Mouse (Mus musculus) retina, embryonic 14.5 days (tissue): ENCODE measurements at regions not wholly inside any gene's neighbourhood (a gene's known extent, or its start where the extent isn't known, plus 50 kb on each side); places are given as distances from the start of the nearest gene placed in this dataset.

Source experiments
- DNase-seq: peaks from one replicate; pipeline ENCODE4 v3.0.0-alpha.2; 2015; ENCODE audit warnings: low spot score

GRCm38 (mm10) chr10:98572782-98573536 lies 341.2 kb upstream of the Atp2b1 start:
- DNase-seq: no peak

DNA sequence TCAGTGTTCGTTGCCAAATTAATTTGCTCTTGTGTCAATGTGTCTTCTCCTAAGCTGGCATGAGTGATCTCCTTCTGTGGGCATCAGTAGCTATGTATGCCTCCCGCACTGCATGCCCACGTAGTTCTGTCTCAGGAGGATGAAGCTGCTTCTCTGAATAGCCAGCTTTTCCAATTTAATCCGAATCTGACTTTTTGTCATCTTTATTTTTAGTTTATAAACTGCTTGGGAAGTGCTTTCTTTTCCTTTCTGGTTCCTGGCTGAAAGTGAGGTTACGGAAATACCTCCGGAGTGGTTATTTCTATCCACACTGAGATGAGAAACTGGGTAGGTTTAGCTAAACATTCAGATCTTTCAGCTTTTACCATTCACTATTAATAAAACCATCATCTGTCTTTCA lies 337.2 kb upstream of the Atp2b1 start:
- no peak for DNase-seq

GRCm38 (mm10) chr10:98584776-98585175 lies 329.4 kb upstream of the Atp2b1 start:
- peak; percentile 26 for DNase-seq

DNA sequence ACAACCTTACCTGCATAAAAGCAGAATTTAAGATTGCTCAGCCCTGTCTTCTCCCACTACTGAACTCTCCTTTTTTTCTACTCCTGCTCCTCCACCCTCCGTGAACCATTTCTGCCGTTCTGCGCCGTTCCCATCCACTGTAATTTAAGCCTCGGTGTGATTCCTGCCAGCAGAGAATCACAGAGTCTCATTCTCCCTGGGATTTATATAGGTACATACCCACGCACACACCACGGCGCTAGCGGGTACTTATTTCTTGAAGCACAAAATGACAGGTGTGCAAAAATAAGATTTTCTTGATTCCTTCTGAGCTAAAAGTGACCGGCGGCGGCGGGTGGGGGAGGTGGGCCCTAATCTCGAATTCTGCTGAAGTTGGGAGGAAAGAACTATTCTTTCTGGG lies 324.5 kb upstream of the Atp2b1 start:
- no peak for DNase-seq

- no peak for DNase-seq
Observed at GRCm38 (mm10) chr10:98592154-98592553, 322.1 kb upstream of the Atp2b1 start.

GRCm38 (mm10) chr10:98593910-98594309 lies 320.3 kb upstream of the Atp2b1 start:
- no peak for DNase-seq

GRCm38 (mm10) chr10:98608221-98608941 lies 305.8 kb upstream of the Atp2b1 start:
- no peak for DNase-seq

DNA sequence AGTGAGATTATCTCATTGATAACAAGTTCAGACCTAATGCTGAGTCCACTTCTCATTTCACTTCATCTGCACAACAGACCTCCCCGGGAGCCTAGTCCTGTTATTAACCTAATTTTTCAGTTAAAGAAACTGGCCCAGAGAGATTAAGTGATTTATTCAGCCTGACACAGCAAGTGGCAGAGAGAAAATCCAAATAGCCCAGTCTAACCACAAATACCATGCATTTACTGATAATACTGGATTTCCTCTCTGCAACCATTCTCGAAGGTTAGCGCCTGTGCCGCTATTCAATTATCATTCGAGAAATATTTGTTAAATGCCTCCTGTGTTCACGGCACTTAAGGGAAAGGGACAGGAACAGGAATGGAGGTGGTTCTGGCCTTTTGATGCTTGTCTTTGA lies 303.5 kb upstream of the Atp2b1 start:
- DNase-seq: no peak

DNA sequence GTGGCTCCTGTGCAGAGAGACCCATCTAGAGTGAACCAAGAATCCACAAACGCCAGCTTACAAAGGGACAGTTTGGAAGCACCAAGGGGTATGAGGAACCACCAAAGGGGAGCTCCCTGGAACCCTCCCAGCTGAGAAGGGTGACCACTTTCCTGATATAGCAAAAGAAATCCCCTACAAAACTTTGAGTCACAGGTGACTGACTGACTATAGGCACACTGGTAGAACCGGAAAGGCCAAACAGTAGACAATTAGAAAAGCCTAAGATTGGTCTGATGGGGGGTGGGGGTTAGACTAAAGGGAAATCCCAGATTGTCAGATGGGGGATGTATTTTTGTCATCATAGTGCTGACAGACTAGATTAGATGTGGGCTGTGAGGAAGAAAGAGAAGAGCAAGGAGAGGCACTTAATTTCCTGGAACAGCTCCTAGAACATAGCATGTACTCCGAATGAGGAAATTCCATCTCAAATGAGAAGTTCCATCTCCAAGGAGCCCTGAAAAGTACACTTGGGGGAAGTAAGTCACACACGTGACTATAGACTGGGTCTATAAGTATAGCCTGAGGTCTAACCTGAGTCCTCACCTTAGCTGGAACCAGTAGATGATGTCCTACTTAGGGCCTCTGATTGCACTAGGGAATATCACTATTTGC lies 302.4 kb upstream of the Atp2b1 start:
- no peak for DNase-seq

DNA sequence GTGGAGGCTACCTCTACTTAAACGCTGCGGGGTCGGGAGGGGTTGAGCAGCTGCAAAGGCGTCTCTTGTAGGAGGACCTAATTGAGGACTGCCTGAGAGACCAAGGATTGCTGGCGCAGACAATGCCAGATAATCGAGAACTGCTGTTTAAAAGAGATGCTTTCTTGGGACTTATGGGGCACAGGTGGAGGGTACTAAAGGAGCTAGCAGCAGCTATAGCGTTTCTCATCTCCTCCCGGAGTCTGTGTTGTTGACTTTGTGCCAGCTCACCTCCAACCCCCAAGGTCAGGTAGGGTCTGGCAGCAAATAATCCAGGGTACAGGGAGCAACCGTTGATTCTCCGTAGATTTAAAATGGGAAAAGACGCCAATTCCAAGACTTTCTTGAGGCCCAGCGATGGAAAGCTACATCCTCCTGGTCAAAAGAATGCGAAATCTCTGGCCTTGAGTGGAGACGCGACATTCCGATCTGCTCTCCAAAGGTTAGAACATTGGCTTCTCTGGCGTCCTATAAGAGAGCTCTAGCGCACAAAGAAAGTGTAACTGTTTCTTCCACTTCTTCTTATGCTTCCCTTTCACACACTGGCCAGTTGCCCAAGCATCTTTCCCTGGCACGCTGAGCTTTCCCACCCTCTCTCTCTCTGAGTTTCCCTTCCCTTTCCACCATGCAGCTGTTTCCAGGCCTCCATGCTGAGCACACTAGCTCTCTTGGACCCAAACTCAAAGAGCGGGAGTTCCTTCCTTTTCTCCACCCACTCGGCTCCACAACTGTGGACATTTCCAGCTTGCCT lies 295.3 kb upstream of the Atp2b1 start:
- DNase-seq: no peak

DNA sequence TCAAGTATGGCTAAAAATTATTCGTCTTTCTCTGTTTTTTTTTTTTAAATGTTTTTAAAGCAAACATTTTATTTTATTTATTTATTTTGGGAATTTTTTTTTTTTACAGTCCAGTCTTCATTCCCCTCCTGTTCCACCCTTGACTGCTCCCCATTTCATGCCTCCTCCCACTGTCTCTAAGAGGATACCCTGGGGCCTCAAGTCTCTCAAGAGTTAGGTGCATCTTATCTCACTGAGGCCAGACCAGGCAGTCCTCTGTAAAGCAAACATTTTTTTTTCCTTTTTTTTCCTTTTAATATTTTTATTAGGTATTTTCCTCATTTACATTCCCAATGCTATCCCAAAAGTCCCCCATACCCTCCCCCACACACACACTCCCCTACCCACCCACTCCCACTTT lies 290.1 kb upstream of the Atp2b1 start:
- DNase-seq: no peak

DNA sequence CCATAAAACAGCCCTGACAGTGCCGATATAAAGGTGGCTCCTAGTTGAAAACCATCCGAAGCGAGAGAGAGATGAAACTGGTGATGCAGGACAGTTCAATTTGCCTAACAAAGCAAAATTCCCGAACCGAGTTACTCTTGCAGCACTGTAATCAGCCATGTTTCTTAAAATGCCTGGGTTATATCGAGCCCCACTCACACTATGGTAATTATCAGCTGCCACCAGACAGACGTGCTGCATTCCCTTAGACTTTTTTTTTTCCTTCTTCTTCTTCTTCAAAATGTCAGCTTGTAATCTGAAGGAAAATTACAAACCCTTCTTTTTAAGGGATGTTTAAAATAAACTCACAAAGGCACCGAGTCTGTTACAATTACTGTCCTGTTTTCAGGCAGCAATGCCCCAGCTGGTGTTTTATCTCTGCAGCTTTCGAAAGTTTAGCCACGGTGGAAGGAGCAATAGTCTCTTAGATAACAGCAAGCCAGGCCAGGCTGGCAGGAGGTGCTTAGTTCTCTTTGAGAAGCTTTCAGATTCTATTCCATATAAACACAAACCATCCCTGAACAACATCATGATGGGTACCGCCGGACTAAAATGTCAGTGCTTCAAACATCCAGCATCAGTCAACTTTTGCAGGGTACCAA lies 289.4 kb upstream of the Atp2b1 start:
- DNase-seq: no peak

- DNase-seq: no peak
Observed at GRCm38 (mm10) chr10:98628191-98628590, 286.0 kb upstream of the Atp2b1 start.

- DNase-seq: no peak
Observed at GRCm38 (mm10) chr10:98629248-98629647, 285.0 kb upstream of the Atp2b1 start.

DNA sequence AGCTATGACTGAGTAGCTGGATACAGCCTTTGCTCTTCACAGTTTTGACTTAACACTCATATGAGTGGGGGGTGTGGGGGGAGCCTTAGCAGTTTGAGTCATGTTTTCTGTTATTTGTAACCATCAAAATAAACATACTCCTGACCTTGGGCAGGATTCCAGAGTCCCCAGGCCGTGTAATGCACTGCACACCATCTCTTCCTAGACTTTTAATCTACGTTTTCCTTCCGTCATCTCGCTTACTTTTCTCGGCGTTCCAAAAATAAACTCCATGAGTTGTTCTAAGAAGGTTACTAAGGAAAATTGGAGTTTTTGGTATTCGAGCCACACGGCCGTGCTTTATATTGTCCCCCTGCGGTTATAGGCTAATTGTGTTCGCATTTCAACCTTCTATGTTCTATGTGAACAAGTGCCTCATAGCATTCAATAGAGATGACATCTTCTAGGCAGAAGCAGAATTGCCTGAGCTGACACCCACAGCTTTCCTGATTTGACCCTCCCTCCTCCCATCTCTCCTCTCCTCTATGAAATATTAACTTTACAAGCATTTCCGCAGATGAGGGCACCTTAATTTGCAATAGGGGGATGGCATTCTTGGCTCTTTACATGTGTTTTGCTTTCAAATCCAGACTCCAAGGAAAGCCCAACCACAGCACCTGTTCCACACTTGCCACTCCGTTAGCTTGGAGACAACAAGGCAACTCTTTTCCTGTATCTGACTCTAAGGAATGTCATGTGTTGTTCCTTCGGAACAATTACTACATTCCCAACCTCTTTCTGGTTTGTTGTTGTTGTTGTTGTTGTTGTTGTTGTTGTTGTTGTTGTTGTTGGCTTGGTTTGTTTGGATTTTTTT lies 276.2 kb upstream of the Atp2b1 start:
- no peak for DNase-seq

GRCm38 (mm10) chr10:98645681-98646122 lies 268.5 kb upstream of the Atp2b1 start:
- DNase-seq: no peak

DNA sequence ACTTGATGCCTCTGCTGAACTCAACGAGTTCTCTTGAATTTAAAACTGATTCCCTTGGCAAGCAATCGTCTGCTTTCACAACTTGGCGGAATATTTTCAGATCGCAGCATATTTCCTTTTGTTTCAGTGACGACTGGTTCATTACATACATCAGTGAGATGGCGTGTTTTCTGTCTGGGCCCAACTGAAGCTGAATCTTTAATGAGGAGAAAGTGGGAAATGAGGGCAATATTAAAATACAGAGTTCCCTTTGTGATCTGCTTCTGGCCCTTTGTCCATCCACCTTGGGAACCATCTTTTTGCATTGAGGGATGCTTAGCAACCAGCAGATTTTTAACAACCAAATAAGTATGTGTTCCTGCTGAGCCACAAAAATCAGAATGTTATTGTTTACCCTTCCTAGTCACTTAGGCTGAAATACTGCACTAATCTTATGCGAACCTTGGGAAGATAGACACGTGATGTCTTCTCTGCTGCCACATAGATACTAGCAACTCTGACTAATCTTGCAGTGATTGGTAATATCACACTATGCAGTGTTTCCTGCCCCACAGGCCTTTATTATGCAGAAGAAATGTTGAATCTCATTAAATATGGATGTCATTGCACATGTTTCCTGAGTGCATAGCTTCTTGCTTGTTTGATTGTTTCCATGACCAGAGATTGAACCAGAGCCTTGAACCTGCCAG lies 267.8 kb upstream of the Atp2b1 start:
- peak; percentile 7 for DNase-seq

GRCm38 (mm10) chr10:98648710-98649245 lies 265.4 kb upstream of the Atp2b1 start:
- DNase-seq: no peak

GRCm38 (mm10) chr10:98650533-98650932 lies 263.7 kb upstream of the Atp2b1 start:
- DNase-seq: no peak

DNA sequence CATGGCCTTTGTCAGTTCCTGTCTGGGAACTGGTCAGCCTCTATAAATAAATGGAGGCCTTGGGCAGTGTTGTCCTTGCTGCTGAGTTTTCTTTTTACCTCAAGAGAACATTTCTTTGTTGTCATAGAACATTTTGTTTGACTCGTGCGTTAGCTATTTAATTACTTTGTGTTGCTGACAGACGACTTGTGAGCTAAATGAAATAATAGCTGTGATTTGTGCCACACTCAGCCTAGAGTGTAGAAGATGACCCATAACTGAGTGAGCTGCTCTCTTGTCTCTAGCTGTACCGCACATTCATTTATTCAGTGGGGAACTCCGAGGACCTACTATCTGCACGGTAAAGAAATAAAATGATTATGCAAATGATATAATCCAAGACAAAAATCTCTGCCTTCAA lies 263.1 kb upstream of the Atp2b1 start:
- DNase-seq: no peak
